ENCODE assay signal across 12 mouse cellular contexts in the genomic region with DNA sequence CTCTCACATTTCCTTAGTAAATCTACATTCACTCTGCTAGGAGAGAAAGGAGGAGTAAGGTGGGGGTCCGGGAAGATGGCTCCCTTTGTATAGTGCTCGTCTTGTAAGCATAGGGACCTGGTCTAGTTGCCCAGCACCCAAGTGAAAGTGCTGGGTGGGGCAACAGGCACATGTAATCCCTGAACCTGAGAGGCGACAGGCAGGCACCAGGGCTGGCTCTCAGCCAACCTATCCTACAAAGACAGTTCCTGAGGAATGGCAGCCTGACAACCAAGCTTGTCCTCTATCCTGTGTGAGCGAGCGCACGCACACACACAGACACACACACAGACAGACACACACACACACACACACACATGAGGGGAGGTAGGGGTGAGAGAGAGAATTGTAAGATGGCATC. TPM values are rescaled to one million over a fixed set of nuclear protein-coding genes. Genes with fewer than 3 reads are reported as not detected.
DNase-seq lines count a peak whose midpoint lies in the region; ATAC-seq and TF ChIP-seq lines count a peak whose summit lies in the region.
"Had no signal": no experiment of that assay in that cellular context is flagged by ENCODE, and none has a peak within 500 bp of the region (broad histone marks: within the 10 kb centered on the region; RNA-seq: fewer than 3 reads in every experiment).

No protein-coding gene starts in this region.

- no peak for TF ChIP-seq EP300 in stomach, postnatal 0 days (optimal IDR thresholded peaks at IDR 0.05)

- peak; percentile 61 for DNase-seq in embryonic facial prominence, embryonic 14.5 days (ENCODE audit: low spot score)
- DNase-seq in embryonic facial prominence, embryonic 10.5 days (ENCODE audit: low spot score): no peak
- DNase-seq in midbrain, embryonic 14.5 days: peak; percentile 10
- DNase-seq in stomach, postnatal 0 days (ENCODE audit: low spot score): peak; percentile 44
- DNase-seq in spleen, adult 12 weeks (ENCODE audit: low spot score): no peak
- DNase-seq: cerebellum, adult 9-11 months had no signal

- no peaks in the 10 kb centered on the region for H3K36me3 ChIP-seq in embryonic facial prominence, embryonic 14.5 days (ENCODE audit: control insufficient read depth, insufficient read depth, low read length)
- H3K36me3 ChIP-seq in embryonic facial prominence, embryonic 10.5 days (replicated peaks): no peaks in the 10 kb centered on the region
- no peaks in the 10 kb centered on the region for H3K36me3 ChIP-seq in intestine, embryonic 15.5 days
- no peaks in the 10 kb centered on the region for H3K36me3 ChIP-seq in intestine, postnatal 0 days (ENCODE audit: control insufficient read depth, insufficient read depth)
- H3K36me3 ChIP-seq in midbrain, embryonic 14.5 days (ENCODE audit: control insufficient read depth, insufficient read depth, low read length): no peaks in the 10 kb centered on the region
- H3K36me3 ChIP-seq in midbrain, embryonic 13.5 days: no peaks in the 10 kb centered on the region
- no peaks in the 10 kb centered on the region for H3K36me3 ChIP-seq in stomach, postnatal 0 days (ENCODE audit: control insufficient read depth, insufficient read depth, low read length)
- H3K36me3 ChIP-seq: kidney, embryonic 15.5 days; liver, embryonic 15.5 days had no signal

- peak; percentile 53 for ATAC-seq in embryonic facial prominence, embryonic 14.5 days (ENCODE audit: low read depth)
- peak; percentile 68 for ATAC-seq in intestine, embryonic 15.5 days
- no peak for ATAC-seq in intestine, postnatal 0 days
- ATAC-seq in midbrain, embryonic 14.5 days (ENCODE audit: low FRiP score, low TSS enrichment): no peak
- ATAC-seq in midbrain, embryonic 13.5 days: no peak
- ATAC-seq in stomach, postnatal 0 days (ENCODE audit: low FRiP score, low TSS enrichment): peak; percentile 30
- ATAC-seq: hindbrain, postnatal 0 days had no signal

- no peak overlapping the region for H3K9ac ChIP-seq in embryonic facial prominence, embryonic 14.5 days (ENCODE audit: low read depth, low read length)
- H3K9ac ChIP-seq in intestine, embryonic 15.5 days: no peak overlapping the region
- no peak overlapping the region for H3K9ac ChIP-seq in intestine, postnatal 0 days (ENCODE audit: low read depth, low read length)
- H3K9ac ChIP-seq in midbrain, embryonic 14.5 days (replicated peaks; ENCODE audit: low read length): no peak overlapping the region
- H3K9ac ChIP-seq in midbrain, embryonic 13.5 days (replicated peaks): no peak overlapping the region
- no peak overlapping the region for H3K9ac ChIP-seq in stomach, postnatal 0 days (ENCODE audit: low read length)
- H3K9ac ChIP-seq: kidney, embryonic 15.5 days; liver, embryonic 15.5 days had no signal

- H3K4me2 ChIP-seq in embryonic facial prominence, embryonic 14.5 days (ENCODE audit: low read depth, low read length): no peak overlapping the region
- H3K4me2 ChIP-seq in intestine, embryonic 15.5 days (replicated peaks): no peak overlapping the region
- H3K4me2 ChIP-seq in intestine, postnatal 0 days (replicated peaks; ENCODE audit: low read depth): no peak overlapping the region
- H3K4me2 ChIP-seq in midbrain, embryonic 14.5 days (ENCODE audit: low read length): no peak overlapping the region
- no peak overlapping the region for H3K4me2 ChIP-seq in midbrain, embryonic 13.5 days (replicated peaks)
- H3K4me2 ChIP-seq in stomach, postnatal 0 days (replicated peaks; ENCODE audit: low read depth): no peak overlapping the region
- H3K4me2 ChIP-seq: kidney, embryonic 15.5 days; liver, embryonic 15.5 days had no signal

- no peak for TF ChIP-seq CTCF in intestine, postnatal 0 days (IDR thresholded peaks at IDR 0.05; ENCODE audit: low read depth)
- no peak for TF ChIP-seq CTCF in stomach, postnatal 0 days (IDR thresholded peaks at IDR 0.05; ENCODE audit: low read depth)

- no peaks in the 10 kb centered on the region for H3K4me1 ChIP-seq in embryonic facial prominence, embryonic 14.5 days (ENCODE audit: control insufficient read depth, insufficient read depth, low read length)
- no peaks in the 10 kb centered on the region for H3K4me1 ChIP-seq in embryonic facial prominence, embryonic 10.5 days
- H3K4me1 ChIP-seq in intestine, embryonic 15.5 days (replicated peaks): peaks cover 3% of the 10 kb centered on the region; the same call in 1 of the 2 replicates
- 0 out of 2 replicates have a peak, but pooled peaks cover 3% of the 10 kb centered on the region for H3K4me1 ChIP-seq in intestine, postnatal 0 days (replicated peaks; ENCODE audit: control insufficient read depth, insufficient read depth, low read length)
- no peaks in the 10 kb centered on the region for H3K4me1 ChIP-seq in midbrain, embryonic 14.5 days (ENCODE audit: control insufficient read depth, insufficient read depth, low read length)
- H3K4me1 ChIP-seq in midbrain, embryonic 13.5 days (replicated peaks): no peaks in the 10 kb centered on the region
- H3K4me1 ChIP-seq in stomach, postnatal 0 days (replicated peaks; ENCODE audit: control insufficient read depth, insufficient read depth): no peaks in the 10 kb centered on the region; the same call in 1 of the 2 replicates
- H3K4me1 ChIP-seq: kidney, embryonic 15.5 days had no signal

- 71% methylated on average over 6 of the region's 6 CpGs for WGBS in embryonic facial prominence, embryonic 14.5 days
- 80% methylated on average over 6 of the region's 6 CpGs for WGBS in embryonic facial prominence, embryonic 10.5 days
- WGBS in intestine, embryonic 15.5 days: 67% methylated on average over 6 of the region's 6 CpGs
- 59% methylated on average over 6 of the region's 6 CpGs for WGBS in intestine, postnatal 0 days
- 70% methylated on average over 6 of the region's 6 CpGs for WGBS in midbrain, embryonic 14.5 days
- 76% methylated on average over 6 of the region's 6 CpGs for WGBS in midbrain, embryonic 13.5 days
- 52% methylated on average over 6 of the region's 6 CpGs for WGBS in stomach, postnatal 0 days

- H3K27me3 ChIP-seq in embryonic facial prominence, embryonic 14.5 days (replicated peaks; ENCODE audit: control insufficient read depth, insufficient read depth, low read length): no peaks in the 10 kb centered on the region
- H3K27me3 ChIP-seq in embryonic facial prominence, embryonic 10.5 days (replicated peaks; ENCODE audit: low read depth, poor library complexity, severe bottlenecking): no peaks in the 10 kb centered on the region
- H3K27me3 ChIP-seq in intestine, embryonic 15.5 days (replicated peaks): no peaks in the 10 kb centered on the region
- H3K27me3 ChIP-seq in intestine, postnatal 0 days (replicated peaks; ENCODE audit: control insufficient read depth, insufficient read depth, low read length): no peaks in the 10 kb centered on the region
- H3K27me3 ChIP-seq in midbrain, embryonic 14.5 days (ENCODE audit: control insufficient read depth, insufficient read depth, low read length): no peaks in the 10 kb centered on the region
- H3K27me3 ChIP-seq in midbrain, embryonic 13.5 days: no peaks in the 10 kb centered on the region
- H3K27me3 ChIP-seq in stomach, postnatal 0 days (ENCODE audit: control insufficient read depth, insufficient read depth, low read length): no peaks in the 10 kb centered on the region
- H3K27me3 ChIP-seq: kidney, embryonic 15.5 days; liver, embryonic 15.5 days had no signal

- H3K4me3 ChIP-seq in embryonic facial prominence, embryonic 14.5 days (ENCODE audit: low read depth, low read length): no peak overlapping the region
- no peak overlapping the region for H3K4me3 ChIP-seq in embryonic facial prominence, embryonic 10.5 days
- H3K4me3 ChIP-seq in intestine, embryonic 15.5 days (replicated peaks): no peak overlapping the region
- H3K4me3 ChIP-seq in intestine, postnatal 0 days (ENCODE audit: low read depth, low read length): no peak overlapping the region
- H3K4me3 ChIP-seq in midbrain, embryonic 14.5 days (replicated peaks; ENCODE audit: low read depth, low read length): no peak overlapping the region
- H3K4me3 ChIP-seq in midbrain, embryonic 13.5 days (replicated peaks): no peak overlapping the region
- no peak overlapping the region for H3K4me3 ChIP-seq in stomach, postnatal 0 days (ENCODE audit: low read depth, low read length)
- H3K4me3 ChIP-seq: kidney, embryonic 15.5 days; liver, embryonic 15.5 days had no signal

- no peaks in the 10 kb centered on the region for H3K9me3 ChIP-seq in embryonic facial prominence, embryonic 14.5 days (ENCODE audit: control insufficient read depth, low read length)
- H3K9me3 ChIP-seq in embryonic facial prominence, embryonic 10.5 days: no peaks in the 10 kb centered on the region
- H3K9me3 ChIP-seq in intestine, embryonic 15.5 days: no peaks in the 10 kb centered on the region
- H3K9me3 ChIP-seq in intestine, postnatal 0 days (ENCODE audit: control insufficient read depth): no peaks in the 10 kb centered on the region
- H3K9me3 ChIP-seq in midbrain, embryonic 14.5 days (ENCODE audit: control insufficient read depth, low read length): no peaks in the 10 kb centered on the region
- no peaks in the 10 kb centered on the region for H3K9me3 ChIP-seq in midbrain, embryonic 13.5 days
- no peaks in the 10 kb centered on the region for H3K9me3 ChIP-seq in stomach, postnatal 0 days (ENCODE audit: control insufficient read depth, low read length)
- H3K9me3 ChIP-seq: kidney, embryonic 15.5 days; liver, embryonic 15.5 days had no signal

- no peak overlapping the region for H3K27ac ChIP-seq in embryonic facial prominence, embryonic 14.5 days (replicated peaks; ENCODE audit: low read depth, low read length)
- H3K27ac ChIP-seq in embryonic facial prominence, embryonic 10.5 days (replicated peaks): no peak overlapping the region
- no peak overlapping the region for H3K27ac ChIP-seq in intestine, embryonic 15.5 days
- no peak overlapping the region for H3K27ac ChIP-seq in intestine, postnatal 0 days (ENCODE audit: low read depth, low read length)
- H3K27ac ChIP-seq in midbrain, embryonic 14.5 days (replicated peaks; ENCODE audit: low read depth, low read length): no peak overlapping the region
- no peak overlapping the region for H3K27ac ChIP-seq in midbrain, embryonic 13.5 days
- peak overlapping the region; percentile 4; the same call in 1 of the 2 replicates for H3K27ac ChIP-seq in stomach, postnatal 0 days (replicated peaks)
- H3K27ac ChIP-seq: hindbrain, postnatal 0 days; kidney, embryonic 15.5 days; liver, embryonic 15.5 days had no signal

RNA-seq across cellular contexts. Expression of a gene that starts 32.2 kb away (rescaled TPM):
- 16.7 and 17.7 TPM in 2 replicates for polyA plus RNA-seq in embryonic facial prominence, embryonic 14.5 days (2014; fragmentation: Nextera tagmentation; extraction: Ambion mirVana)
- 27.7 and 32.3 TPM in 2 replicates for polyA plus RNA-seq in embryonic facial prominence, embryonic 10.5 days (2016; fragmentation: Nextera tagmentation; extraction: Ambion mirVana)
- polyA plus RNA-seq in intestine, embryonic 15.5 days (2015; fragmentation: Nextera tagmentation; extraction: Ambion mirVana): 18.8 and 22.0 TPM in 2 replicates
- polyA plus RNA-seq in intestine, postnatal 0 days (2015; fragmentation: Nextera tagmentation; extraction: Ambion mirVana): 2.5 and 2.8 TPM in 2 replicates
- polyA plus RNA-seq in midbrain, embryonic 14.5 days (2014; fragmentation: Nextera tagmentation; extraction: Ambion mirVana): 2.4 and 4.0 TPM in 2 replicates
- polyA plus RNA-seq in midbrain, embryonic 13.5 days (2015; fragmentation: Nextera tagmentation; extraction: Ambion mirVana): 6.1 and 6.6 TPM in 2 replicates
- polyA plus RNA-seq in stomach, postnatal 0 days (2015; fragmentation: Nextera tagmentation; extraction: Ambion mirVana): 7.1 and 8.9 TPM in 2 replicates

Comparison
In these comparisons a context has a peak if more than half of its experiments do, and no peak if none do; other contexts are left out.
1. ATAC-seq: peak in embryonic facial prominence, embryonic 14.5 days (single experiment), intestine, embryonic 15.5 days (single experiment) and stomach, postnatal 0 days (single experiment); none in intestine, postnatal 0 days (single experiment), midbrain, embryonic 14.5 days (single experiment) and midbrain, embryonic 13.5 days (single experiment).
2. DNase-seq: peak in embryonic facial prominence, embryonic 14.5 days (single experiment), midbrain, embryonic 14.5 days (single experiment) and stomach, postnatal 0 days (single experiment); none in embryonic facial prominence, embryonic 10.5 days (single experiment) and spleen, adult 12 weeks (single experiment).